Mouse (Mus musculus): ENCODE data around the gene Card10. TPM values are rescaled to one million over a fixed set of nuclear protein-coding genes. Genes with fewer than 3 reads are reported as not detected.

The Card10 gene
- polyA plus RNA-seq, 1 experiment from 2014 or later, result 3.4 TPM

DNA sequence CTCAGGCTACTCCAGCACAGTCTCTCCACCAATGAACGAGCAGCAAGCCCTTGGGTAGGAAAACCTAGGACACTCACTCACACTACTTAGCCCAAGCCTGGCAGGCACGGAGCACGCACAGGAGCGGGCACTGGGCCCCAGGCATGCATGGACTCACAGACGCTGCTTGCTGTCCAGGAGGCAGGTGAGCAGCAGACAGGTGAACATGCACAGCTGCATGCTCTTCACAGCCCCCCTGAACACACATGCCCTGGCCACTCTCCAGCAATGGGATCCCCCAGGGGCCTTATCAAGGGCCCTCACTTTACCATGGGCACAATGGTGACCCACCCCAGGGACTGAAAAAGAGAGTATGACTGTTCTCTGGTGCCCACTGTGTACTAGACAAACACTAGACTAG, 23.2 kb downstream of the Card10 start:
- no peak for ATAC-seq (ENCODE audit: insufficient number of reproducible peaks, low FRiP score, low TSS enrichment, low read depth)
- Histone ChIP-seq H3K27ac (no peak overlapping the region), H3K4me2 (no peak overlapping the region), H3K4me1 (peaks cover 3% of the 10 kb centered on the region; the same call in 1 of the 2 replicates), H3K4me3 (no peak overlapping the region), H3K36me3 (no peaks in the 10 kb centered on the region), H3K27me3 (peaks cover 4% of the 10 kb centered on the region; the same call in 1 of the 2 replicates), H3K9me3 (no peaks in the 10 kb centered on the region), H3K9ac (no peak overlapping the region)
- WGBS, result 87% methylated on average over 5 of the region's 5 CpGs

DNA sequence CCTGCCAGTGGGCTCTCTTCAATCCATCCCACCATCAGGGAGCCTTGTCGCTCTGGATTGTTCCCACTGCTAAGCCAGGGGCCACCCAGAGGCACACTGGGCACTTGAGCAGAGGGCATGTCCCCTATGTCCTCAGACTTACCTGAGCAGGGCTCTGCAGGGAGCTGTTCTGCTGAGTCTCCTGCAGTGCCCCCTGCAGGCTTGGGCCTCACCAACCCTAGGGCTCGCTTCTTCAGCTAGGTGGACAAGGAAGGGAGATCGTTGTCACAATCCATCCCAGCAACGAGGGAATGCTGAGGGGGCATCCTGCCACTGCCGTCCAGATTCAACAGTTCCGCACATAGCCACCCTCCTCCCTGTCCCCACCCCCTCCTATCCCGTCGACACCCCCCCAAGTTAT, 23.6 kb downstream of the Card10 start:
- ATAC-seq (ENCODE audit: insufficient number of reproducible peaks, low FRiP score, low TSS enrichment, low read depth), result no peak
- Histone ChIP-seq H3K4me1 (peaks cover 3% of the 10 kb centered on the region; the same call in 1 of the 2 replicates), H3K27me3 (peaks cover 4% of the 10 kb centered on the region; the same call in 1 of the 2 replicates), H3K9me3 (no peaks in the 10 kb centered on the region), H3K27ac (no peak overlapping the region), H3K4me2 (no peak overlapping the region), H3K4me3 (no peak overlapping the region), H3K36me3 (no peaks in the 10 kb centered on the region), H3K9ac (no peak overlapping the region)
- 76% methylated on average over 8 of the region's 8 CpGs for WGBS

DNA sequence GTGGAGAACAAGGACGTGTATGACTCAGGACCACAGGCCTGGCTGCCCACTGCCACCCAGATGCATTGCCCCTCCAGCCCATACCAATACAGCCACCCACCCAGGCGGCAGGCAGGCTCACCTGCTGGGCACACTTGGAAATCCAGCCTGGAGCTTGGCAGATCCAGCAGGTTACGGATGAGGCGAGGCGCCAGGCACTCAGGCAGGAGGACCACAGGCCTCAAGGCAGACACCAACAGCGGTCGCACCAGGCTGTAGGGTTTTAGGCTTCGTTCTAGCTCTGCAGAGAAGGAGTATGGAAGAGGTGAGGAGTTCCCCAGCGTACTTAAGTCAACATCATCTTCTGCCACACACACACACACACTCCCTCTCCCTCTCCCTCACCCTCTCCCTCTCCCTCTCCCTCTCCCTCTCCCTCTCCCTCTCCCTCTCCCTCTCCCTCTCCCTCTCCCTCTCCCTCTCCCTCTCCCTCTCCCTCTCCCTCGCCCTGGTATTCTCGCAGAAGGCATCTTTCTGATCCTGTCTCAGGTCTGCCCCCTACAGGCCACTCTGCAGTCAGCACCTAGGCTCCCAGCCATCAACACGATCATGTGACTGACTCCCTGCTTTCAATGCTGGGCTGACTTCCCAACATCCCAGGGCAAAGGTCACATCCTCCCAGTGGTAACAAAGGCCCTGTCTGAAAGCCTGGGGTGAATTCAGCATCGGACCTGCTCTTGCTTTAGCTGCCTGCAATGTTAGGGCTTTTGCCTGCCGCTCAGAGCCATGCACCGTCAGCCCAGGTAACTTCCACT, 24.6 kb downstream of the Card10 start:
- no peak overlapping the region for H3K27ac ChIP-seq
- 0 out of 2 replicates have a peak overlapping the region, but pooled peaks have one; percentile 11 for H3K9ac ChIP-seq
- peaks cover 4% of the 10 kb centered on the region; the same call in 1 of the 2 replicates for H3K27me3 ChIP-seq
- H3K9me3 ChIP-seq, result no peaks in the 10 kb centered on the region
- H3K36me3 ChIP-seq, result no peaks in the 10 kb centered on the region
- WGBS, result 58% methylated on average over 14 of the region's 15 CpGs
- H3K4me2 ChIP-seq, result no peak overlapping the region
- ATAC-seq (ENCODE audit: insufficient number of reproducible peaks, low FRiP score, low TSS enrichment, low read depth), result no peak
- H3K4me3 ChIP-seq, result no peak overlapping the region
- H3K4me1 ChIP-seq, result peaks cover 7% of the 10 kb centered on the region

- H3K4me1 ChIP-seq, result peaks cover 9% of the 10 kb centered on the region
- ATAC-seq (ENCODE audit: insufficient number of reproducible peaks, low FRiP score, low TSS enrichment, low read depth), result peak; percentile 25; the same call in 1 of the 2 replicates
- 3% methylated on average over 11 of the region's 11 CpGs for WGBS
- peak within 1 kb of the TSS; percentile 61 for H3K27ac ChIP-seq
- peak within 1 kb of the TSS; percentile 20 for H3K4me3 ChIP-seq
- H3K27me3 ChIP-seq, result peaks cover 15% of the 10 kb centered on the region; the same call in 1 of the 2 replicates
- H3K9ac ChIP-seq, result no peak within 1 kb of the TSS
- 0 out of 2 replicates have a peak within 1 kb of the TSS, but pooled peaks have one; percentile 17 for H3K4me2 ChIP-seq
- H3K9me3 ChIP-seq, result no peaks in the 10 kb centered on the region
- no peaks in the 10 kb centered on the region for H3K36me3 ChIP-seq
Measured at GRCm38 (mm10) chr15:78773290-78773729, 29.5 kb downstream of the Card10 start, which contains the start of gene Mfng. Gene Mfng, minus strand, starts transcription at chr15:78773475.

- peak overlapping the region; percentile 61 for H3K27ac ChIP-seq
- peaks cover 13% of the 10 kb centered on the region; the same call in 1 of the 2 replicates for H3K27me3 ChIP-seq
- H3K4me3 ChIP-seq, result peak overlapping the region; percentile 20
- 37% methylated on average over 14 of the region's 14 CpGs for WGBS
- no peak for ATAC-seq (ENCODE audit: insufficient number of reproducible peaks, low FRiP score, low TSS enrichment, low read depth)
- 0 out of 2 replicates have a peak overlapping the region, but pooled peaks have one; percentile 17 for H3K4me2 ChIP-seq
- H3K4me1 ChIP-seq, result peaks cover 6% of the 10 kb centered on the region
- H3K9ac ChIP-seq, result no peak overlapping the region
- no peaks in the 10 kb centered on the region for H3K9me3 ChIP-seq
- no peaks in the 10 kb centered on the region for H3K36me3 ChIP-seq
Measured at GRCm38 (mm10) chr15:78772856-78773255, 30.0 kb downstream of the Card10 start.

GRCm38 (mm10) chr15:78772368-78772763, 30.5 kb downstream of the Card10 start:
- ATAC-seq (ENCODE audit: insufficient number of reproducible peaks, low FRiP score, low TSS enrichment, low read depth), result no peak
- 54% methylated on average over 4 of the region's 4 CpGs for WGBS
- peak overlapping the region; percentile 61 for H3K27ac ChIP-seq

DNA sequence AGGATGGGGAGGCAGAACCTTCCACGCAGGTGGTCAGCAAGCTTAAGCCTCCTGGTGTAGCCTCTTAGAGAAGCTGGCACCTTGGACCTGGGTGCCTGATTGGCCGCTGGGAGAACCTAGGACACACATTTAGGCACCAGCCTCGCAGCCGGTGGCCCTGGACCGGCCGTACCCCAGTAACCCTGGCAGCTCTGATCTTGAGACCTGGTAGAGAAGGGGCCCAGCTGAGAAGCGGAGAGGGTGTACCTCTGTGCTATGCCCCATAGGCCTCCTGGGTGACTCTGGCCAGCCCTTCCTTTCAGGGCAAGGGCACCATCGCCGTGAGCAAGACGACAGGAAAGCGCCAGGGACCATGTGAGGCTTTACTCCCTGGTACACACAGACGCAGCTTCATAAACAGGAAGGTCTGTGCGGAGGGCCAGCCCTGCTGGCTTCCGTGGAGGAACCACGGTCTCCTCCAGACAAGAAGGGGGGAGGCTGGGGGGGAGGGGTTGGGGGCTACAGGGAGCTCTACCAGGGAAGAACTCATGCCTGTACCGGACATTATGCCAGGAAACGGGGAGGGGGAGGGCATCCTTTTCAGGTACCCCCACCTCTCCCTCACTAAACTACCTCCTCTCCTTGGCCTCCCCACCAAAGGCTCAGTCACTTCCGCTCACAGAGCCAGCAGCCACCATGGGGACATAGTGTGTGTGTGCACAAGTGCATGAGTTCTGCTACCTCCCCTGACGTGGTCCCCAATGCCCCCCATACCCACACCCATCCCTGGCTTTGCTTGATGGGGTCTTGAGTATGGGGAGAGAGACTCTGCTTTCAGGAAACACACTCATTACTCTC, 31.1 kb downstream of the Card10 start:
- Histone ChIP-seq H3K36me3 (no peaks in the 10 kb centered on the region), H3K4me1 (peaks cover 6% of the 10 kb centered on the region), H3K9me3 (no peaks in the 10 kb centered on the region), H3K4me3 (peak overlapping the region; percentile 5; the same call in 1 of the 2 replicates), H3K4me2 (peak overlapping the region; percentile 14; the same call in 1 of the 2 replicates), H3K27ac (no peak overlapping the region), H3K9ac (no peak overlapping the region), H3K27me3 (peaks cover 11% of the 10 kb centered on the region; the same call in 1 of the 2 replicates)
- WGBS, result 57% methylated on average over 19 of the region's 19 CpGs
- 0 out of 2 replicates have a peak, but pooled peaks have one; percentile 16 for ATAC-seq (ENCODE audit: insufficient number of reproducible peaks, low FRiP score, low TSS enrichment, low read depth)

More at GRCm38 (mm10) chr15:78772368-78772763, 30.5 kb downstream of the Card10 start:
- H3K9ac ChIP-seq, result no peak overlapping the region
- no peaks in the 10 kb centered on the region for H3K9me3 ChIP-seq
- H3K4me3 ChIP-seq, result peak overlapping the region; percentile 20
- peaks cover 6% of the 10 kb centered on the region for H3K4me1 ChIP-seq
- H3K27me3 ChIP-seq, result peaks cover 11% of the 10 kb centered on the region; the same call in 1 of the 2 replicates
- H3K36me3 ChIP-seq, result no peaks in the 10 kb centered on the region
- H3K4me2 ChIP-seq, result 0 out of 2 replicates have a peak overlapping the region, but pooled peaks have one; percentile 17

- no peaks in the 10 kb centered on the region for H3K9me3 ChIP-seq
- H3K36me3 ChIP-seq, result no peaks in the 10 kb centered on the region
- no peak for ATAC-seq (ENCODE audit: insufficient number of reproducible peaks, low FRiP score, low TSS enrichment, low read depth)
- H3K9ac ChIP-seq, result no peak overlapping the region
- WGBS, result 49% methylated on average over 5 of the region's 5 CpGs
- H3K4me1 ChIP-seq, result peaks cover 6% of the 10 kb centered on the region
- 0 out of 2 replicates have a peak overlapping the region, but pooled peaks have one; percentile 5 for H3K4me3 ChIP-seq
- H3K27me3 ChIP-seq, result peaks cover 11% of the 10 kb centered on the region; the same call in 1 of the 2 replicates
- H3K27ac ChIP-seq, result no peak overlapping the region
- H3K4me2 ChIP-seq, result peak overlapping the region; percentile 14; the same call in 1 of the 2 replicates
Measured at GRCm38 (mm10) chr15:78770983-78771355, 31.9 kb downstream of the Card10 start.

DNA sequence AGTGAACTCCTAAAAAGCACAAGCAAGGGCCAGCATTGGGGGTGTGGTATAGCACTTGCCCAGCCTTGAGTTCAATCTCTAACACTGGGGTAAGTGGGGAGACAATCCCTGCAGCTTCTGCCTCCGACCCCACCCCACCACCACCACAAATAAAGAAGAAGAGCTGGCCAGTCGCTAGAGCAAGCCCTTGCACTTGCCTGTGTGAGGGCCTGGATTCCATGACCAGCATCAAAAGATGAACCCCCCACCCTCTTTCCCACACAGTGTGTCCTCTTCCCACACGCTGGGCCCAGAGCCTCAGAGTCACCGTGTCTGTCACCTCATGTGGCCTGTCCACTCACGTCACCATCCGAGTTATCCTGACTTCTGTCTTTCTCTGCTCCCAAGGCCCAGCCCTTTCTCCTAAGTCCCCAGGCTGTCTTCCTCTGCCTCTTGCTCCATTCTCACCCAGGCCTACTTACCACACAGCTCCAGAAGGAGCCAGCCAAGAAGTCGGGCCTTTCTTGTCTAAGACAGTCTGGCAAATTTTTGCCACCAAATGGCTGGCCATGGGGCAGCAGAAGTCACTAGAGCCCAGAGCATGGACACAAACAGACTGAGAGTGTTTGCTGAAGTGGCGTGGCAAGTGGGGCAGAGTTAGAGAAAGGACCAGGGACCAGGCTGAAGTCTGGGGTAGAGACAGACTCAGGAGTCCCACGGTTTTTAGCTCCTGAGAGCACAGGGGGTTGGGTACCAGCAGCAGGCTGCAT, 32.4 kb downstream of the Card10 start:
- no peak overlapping the region for H3K27ac ChIP-seq
- H3K36me3 ChIP-seq, result no peaks in the 10 kb centered on the region
- no peak overlapping the region for H3K9ac ChIP-seq
- 62% methylated on average over 9 of the region's 9 CpGs for WGBS
- peaks cover 11% of the 10 kb centered on the region; the same call in 1 of the 2 replicates for H3K27me3 ChIP-seq
- no peaks in the 10 kb centered on the region for H3K9me3 ChIP-seq
- no peak for ATAC-seq (ENCODE audit: insufficient number of reproducible peaks, low FRiP score, low TSS enrichment, low read depth)
- H3K4me2 ChIP-seq, result no peak overlapping the region
- peaks cover 6% of the 10 kb centered on the region for H3K4me1 ChIP-seq
- H3K4me3 ChIP-seq, result no peak overlapping the region

DNA sequence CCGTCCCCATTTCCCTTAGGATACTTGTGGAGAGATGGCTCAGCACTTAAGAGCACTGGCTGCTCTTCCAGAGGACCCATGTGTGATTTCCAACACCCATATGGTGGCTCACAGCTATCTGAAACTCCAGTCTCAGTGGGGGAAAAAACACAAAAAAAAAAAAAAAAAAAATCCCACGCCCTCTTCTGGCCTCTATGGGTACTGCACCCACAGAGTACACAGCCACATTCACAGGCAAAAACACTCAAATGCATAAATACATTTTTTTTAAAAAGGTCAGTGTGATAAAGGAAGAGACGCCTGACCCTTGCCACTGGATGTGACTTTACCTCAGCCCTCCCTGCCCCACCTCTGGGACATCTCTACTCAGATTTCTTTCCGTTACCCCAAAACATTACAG, 33.8 kb downstream of the Card10 start:
- 86% methylated on average over 4 of the region's 4 CpGs for WGBS
- Histone ChIP-seq H3K36me3 (no peaks in the 10 kb centered on the region), H3K9ac (no peak overlapping the region), H3K9me3 (no peaks in the 10 kb centered on the region), H3K27ac (no peak overlapping the region), H3K4me1 (peaks cover 6% of the 10 kb centered on the region), H3K4me3 (no peak overlapping the region), H3K4me2 (no peak overlapping the region), H3K27me3 (peaks cover 11% of the 10 kb centered on the region; the same call in 1 of the 2 replicates)
- no peak for ATAC-seq (ENCODE audit: insufficient number of reproducible peaks, low FRiP score, low TSS enrichment, low read depth)

GRCm38 (mm10) chr15:78763704-78764103, 39.1 kb downstream of the Card10 start:
- Histone ChIP-seq H3K4me3 (no peak overlapping the region), H3K9me3 (no peaks in the 10 kb centered on the region), H3K4me1 (no peaks in the 10 kb centered on the region), H3K27me3 (peaks cover 7% of the 10 kb centered on the region; the same call in 1 of the 2 replicates), H3K4me2 (no peak overlapping the region), H3K9ac (no peak overlapping the region), H3K27ac (no peak overlapping the region), H3K36me3 (no peaks in the 10 kb centered on the region)
- 64% methylated on average over 5 of the region's 5 CpGs for WGBS
- ATAC-seq (ENCODE audit: insufficient number of reproducible peaks, low FRiP score, low TSS enrichment, low read depth), result no peak
